Mouse (Mus musculus): ENCODE results near the gene 2700081O15Rik.

- TF ChIP-seq MYOG (IDR thresholded peaks at IDR 0.05; ENCODE audit: control insufficient read depth, extremely low read depth, insufficient read length) (no peak), CTCF (IDR thresholded peaks at IDR 0.05; ENCODE audit: control insufficient read depth, insufficient read depth, insufficient read length) (no peak), FOSL1 (IDR thresholded peaks at IDR 0.05; ENCODE audit: insufficient read depth, low read length, poor library complexity, severe bottlenecking) (no peak)
Observed at GRCm38 (mm10) chr19:7458901-7459300, 41.5 kb downstream of the 2700081O15Rik start.
